Mouse (Mus musculus) testis, adult 2 months (tissue): ENCODE results near the gene Grm5. TPM values are rescaled to one million over a fixed set of nuclear protein-coding genes. Genes with fewer than 3 reads are reported as not detected.

Experiments
- H3K27ac ChIP-seq: fragments of 200-500 bp; 2 replicates; pipeline ENCODE4 v1.5.1; 2012; ENCODE audit warnings: low read depth, low read length; ENCODE audit not compliant: control insufficient read depth, insufficient read depth
- H3K27me3 ChIP-seq: fragments of 200-500 bp; 2 replicates; pipeline ENCODE4 v1.6.1; 2012; ENCODE audit warnings: mild to moderate bottlenecking, low read length, moderate library complexity; ENCODE audit not compliant: control insufficient read depth, insufficient read depth
- H3K36me3 ChIP-seq: fragments of 200-500 bp; 2 replicates; pipeline ENCODE4 v1.6.1; 2012; ENCODE audit warnings: mild to moderate bottlenecking, low read length; ENCODE audit not compliant: control insufficient read depth, insufficient read depth
- H3K4me1 ChIP-seq: fragments of 200-500 bp; 2 replicates; pipeline ENCODE4 v1.6.1; 2012; ENCODE audit warnings: low read length; ENCODE audit not compliant: control insufficient read depth, insufficient read depth
- H3K4me3 ChIP-seq: fragments of 200-500 bp; 2 replicates; pipeline ENCODE4 v1.5.1; 2012; ENCODE audit warnings: low read depth, mild to moderate bottlenecking, low read length, moderate library complexity, mixed read lengths; ENCODE audit not compliant: control insufficient read depth
- CTCF ChIP-seq: fragments of 200-500 bp; IDR thresholded peaks from 2 replicates; pipeline ENCODE4 v1.5.1; 2012; ENCODE audit warnings: low read depth, mild to moderate bottlenecking, inconsistent platforms, low read length, moderate library complexity; ENCODE audit not compliant: control insufficient read depth, insufficient read depth, insufficient replicate concordance
- POLR2A ChIP-seq: fragments of 200-500 bp; IDR thresholded peaks from 2 replicates; pipeline ENCODE4 v1.6.1; 2012; ENCODE audit warnings: low read depth, mild to moderate bottlenecking, inconsistent platforms, low read length, moderate library complexity; ENCODE audit not compliant: control insufficient read depth
- polyA plus RNA-seq: library from polyadenylated mRNA; depleted of rRNA; stranded (reverse); fragments of >200 nt; gene quantifications from 2 replicates; pipeline ENCODE4 v1.2.3, GENCODE M21; 2012; rRNA removed

Grm5 gene
- polyA plus RNA-seq: 0.41 and 0.46 TPM in 2 replicates

- Histone ChIP-seq H3K36me3 (no peaks in the 10 kb centered on the region), H3K4me1 (peaks cover 6% of the 10 kb centered on the region; the same call in 1 of the 2 replicates), H3K27ac (no peak within 1 kb of the TSS), H3K27me3 (no peaks in the 10 kb centered on the region), H3K4me3 (peak within 1 kb of the TSS; percentile 63; the same call in 1 of the 2 replicates)
- no peak for TF ChIP-seq POLR2A
- no peak for TF ChIP-seq CTCF
Measured at GRCm38 (mm10) chr7:87583868-87584267, at the start of gene Grm5. Grm5 (plus strand) TSS chr7:87584168.

- Histone ChIP-seq H3K27me3 (no peaks in the 10 kb centered on the region), H3K36me3 (no peaks in the 10 kb centered on the region), H3K27ac (no peak overlapping the region), H3K4me3 (no peak overlapping the region), H3K4me1 (no peaks in the 10 kb centered on the region)
- no peak for TF ChIP-seq CTCF
- no peak for TF ChIP-seq POLR2A
Measured at GRCm38 (mm10) chr7:87539031-87539430, 44.9 kb upstream of the Grm5 start.

DNA sequence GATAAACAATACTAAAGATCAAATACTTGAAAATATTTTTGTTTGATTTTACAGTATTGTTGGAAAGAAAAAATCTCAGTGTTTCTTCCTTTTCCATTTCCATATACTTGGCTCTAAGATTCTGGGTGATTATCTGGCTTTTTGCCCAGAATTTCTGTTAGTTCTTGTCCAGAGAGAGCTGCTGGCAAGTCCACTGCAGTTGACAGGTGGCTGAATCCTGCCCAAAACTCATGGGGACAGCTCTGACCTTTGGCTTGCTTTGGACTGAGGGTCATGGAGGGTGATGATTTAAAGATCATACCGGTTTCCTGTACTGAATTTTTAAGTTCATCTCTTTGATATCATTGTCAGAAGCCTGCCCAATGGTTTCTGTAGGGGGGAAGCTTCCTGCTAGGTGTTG lies 18.7 kb upstream of the Grm5 start:
- H3K4me3 ChIP-seq: no peak overlapping the region
- no peak overlapping the region for H3K27ac ChIP-seq
- no peaks in the 10 kb centered on the region for H3K4me1 ChIP-seq
- H3K36me3 ChIP-seq: no peaks in the 10 kb centered on the region
- TF ChIP-seq CTCF (no peak), POLR2A (no peak)
- no peaks in the 10 kb centered on the region for H3K27me3 ChIP-seq

GRCm38 (mm10) chr7:87566476-87566875 lies 17.5 kb upstream of the Grm5 start:
- Histone ChIP-seq H3K4me3 (no peak overlapping the region), H3K27me3 (no peaks in the 10 kb centered on the region), H3K36me3 (no peaks in the 10 kb centered on the region), H3K4me1 (no peaks in the 10 kb centered on the region), H3K27ac (no peak overlapping the region)
- TF ChIP-seq CTCF: no peak
- TF ChIP-seq POLR2A: no peak

DNA sequence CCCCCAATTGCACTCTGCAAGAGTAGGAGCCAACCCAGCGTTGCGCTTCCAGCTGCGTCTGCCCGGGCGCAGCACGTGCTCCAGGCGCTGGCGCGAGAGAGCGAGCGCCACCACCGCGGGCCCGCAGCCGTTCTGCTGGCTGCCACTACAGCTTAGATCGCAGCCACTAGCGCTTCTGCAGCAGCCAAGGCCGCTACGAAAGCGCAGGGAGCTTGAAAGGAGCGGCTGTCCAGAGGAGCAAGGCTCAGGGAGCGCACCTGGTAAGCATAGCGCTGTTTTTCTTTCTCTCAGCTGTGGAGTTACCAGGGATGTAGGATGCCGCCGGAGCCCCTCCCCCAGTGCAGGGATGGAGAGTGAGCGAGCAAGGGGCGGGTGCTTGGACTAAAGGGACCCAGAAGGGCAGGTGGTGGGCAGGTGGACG lies 323 bp downstream of the Grm5 start:
- Histone ChIP-seq H3K27ac (no peak overlapping the region), H3K4me3 (peak overlapping the region; percentile 63; the same call in 1 of the 2 replicates)
- no peak for TF ChIP-seq POLR2A
- no peak for TF ChIP-seq CTCF

GRCm38 (mm10) chr7:87586271-87586937 lies 2.4 kb downstream of the Grm5 start:
- Histone ChIP-seq H3K36me3 (no peaks in the 10 kb centered on the region), H3K4me1 (peaks cover 6% of the 10 kb centered on the region; the same call in 1 of the 2 replicates), H3K4me3 (no peak overlapping the region), H3K27ac (no peak overlapping the region), H3K27me3 (no peaks in the 10 kb centered on the region)
- TF ChIP-seq POLR2A (no peak), CTCF (no peak)

More for the DNA sequence above, 323 bp downstream of the Grm5 start:
- Histone ChIP-seq H3K36me3 (no peaks in the 10 kb centered on the region), H3K4me1 (peaks cover 6% of the 10 kb centered on the region; the same call in 1 of the 2 replicates), H3K27me3 (no peaks in the 10 kb centered on the region)

DNA sequence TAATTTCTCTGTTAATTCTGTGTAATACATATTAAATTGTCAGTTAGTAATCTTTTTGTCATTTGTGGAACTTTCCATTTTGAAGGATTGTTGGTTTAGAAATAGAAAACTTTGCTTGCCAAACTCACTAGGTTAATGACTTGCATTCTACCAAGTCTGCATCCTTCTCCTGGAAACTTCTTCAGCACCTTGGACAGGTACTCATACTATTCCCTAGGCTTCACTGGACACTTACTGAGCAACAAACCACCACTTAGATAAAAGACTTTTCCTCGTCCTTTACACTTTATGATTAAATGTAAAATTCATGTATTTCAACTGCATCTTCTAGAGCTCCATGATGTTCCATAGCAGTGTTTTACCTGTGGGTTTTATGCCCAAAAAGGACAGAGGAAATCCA lies 4.0 kb downstream of the Grm5 start:
- Histone ChIP-seq H3K4me1 (peaks cover 6% of the 10 kb centered on the region; the same call in 1 of the 2 replicates), H3K4me3 (no peak overlapping the region), H3K27me3 (no peaks in the 10 kb centered on the region), H3K27ac (no peak overlapping the region), H3K36me3 (no peaks in the 10 kb centered on the region)
- TF ChIP-seq CTCF (no peak), POLR2A (no peak)
